8 mouse cellular contexts compared by ENCODE assay signal in the genomic region with DNA sequence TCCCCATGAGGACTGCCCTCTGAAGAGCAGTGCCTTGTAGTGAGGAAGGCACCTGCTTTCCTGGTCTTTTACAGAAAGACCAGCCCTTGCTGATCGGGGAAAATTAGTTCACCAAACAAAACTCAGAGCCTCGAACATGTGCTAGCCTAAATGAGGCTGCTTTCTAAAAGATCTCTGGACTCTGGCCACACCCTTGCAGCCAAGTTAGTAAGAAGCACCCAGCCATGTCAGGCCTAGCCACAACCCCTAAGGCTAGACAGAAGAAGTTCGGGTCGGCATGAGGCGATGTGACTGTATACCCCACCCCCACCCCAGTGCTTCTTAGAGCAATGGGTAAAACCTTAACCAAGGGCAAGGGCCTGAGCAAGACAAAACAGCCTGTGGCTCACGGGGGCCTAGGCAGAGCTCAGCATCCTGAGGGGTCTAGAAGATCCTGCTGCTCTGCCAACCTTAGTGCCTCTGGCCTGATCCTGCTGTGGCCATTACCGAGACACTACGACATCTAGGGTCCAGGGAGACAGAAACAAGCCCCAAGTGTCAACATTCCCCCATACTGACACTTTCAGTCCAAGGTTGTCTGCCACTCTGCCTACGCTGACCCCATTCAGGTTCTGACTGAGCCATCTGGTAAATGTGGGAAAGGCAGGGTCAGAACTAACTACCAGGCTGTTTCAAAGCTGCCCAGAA. TPM values are rescaled to one million over a fixed set of nuclear protein-coding genes. Genes with fewer than 3 reads are reported as not detected.
DNase-seq lines count a peak whose midpoint lies in the region; ATAC-seq and TF ChIP-seq lines count a peak whose summit lies in the region.

No protein-coding gene starts in this region.

- no peak for DNase-seq in heart, postnatal 36 days
- peak; percentile 71 for DNase-seq in kidney, adult 2 months
- no peak for DNase-seq in midbrain, embryonic 11.5 days (ENCODE audit: low spot score, missing footprints)
- DNase-seq in adrenal gland, postnatal 36 days = no peak
- no peak for DNase-seq in cerebellum, postnatal 36 days

- no peaks in the 10 kb centered on the region for H3K27me3 ChIP-seq in heart, embryonic 14.5 days (ENCODE audit: control insufficient read depth, insufficient read depth, low read length)
- H3K27me3 ChIP-seq in kidney, adult 2 months (replicated peaks; ENCODE audit: control insufficient read depth, insufficient read depth, low read length) = no peaks in the 10 kb centered on the region
- H3K27me3 ChIP-seq in midbrain, embryonic 11.5 days (ENCODE audit: control insufficient read depth, insufficient read depth, low read length) = no peaks in the 10 kb centered on the region

- H3K4me3 ChIP-seq in heart, embryonic 14.5 days (ENCODE audit: control insufficient read depth in 1 of 2, insufficient read depth in 1 of 2, low read depth in 1 of 2, low read length in 2 of 2) = peak overlapping the region; percentile 15 to 98
- H3K4me3 ChIP-seq in embryonic fibroblast, embryonic 13.5 days (ENCODE audit: insufficient read depth, low read length) = peak overlapping the region; percentile 67
- H3K4me3 ChIP-seq in kidney, adult 2 months (ENCODE audit: insufficient read depth, low read depth, low read length) = peak overlapping the region; percentile 26; the same call in 1 of the 2 replicates
- peak overlapping the region; percentile 96 for H3K4me3 ChIP-seq in midbrain, embryonic 11.5 days (ENCODE audit: low read depth, low read length)

- peaks cover 37 to 60% of the 10 kb centered on the region in 2 experiments for H3K4me1 ChIP-seq in heart, embryonic 14.5 days (ENCODE audit: control insufficient read depth in 2 of 2, insufficient read depth in 2 of 2, low read length in 2 of 2)
- H3K4me1 ChIP-seq in embryonic fibroblast, embryonic 13.5 days (ENCODE audit: control insufficient read depth, insufficient read depth, low read length) = peaks cover 31% of the 10 kb centered on the region
- peaks cover 45% of the 10 kb centered on the region for H3K4me1 ChIP-seq in kidney, adult 2 months (ENCODE audit: control insufficient read depth, insufficient read depth, low read length)
- peaks cover 48% of the 10 kb centered on the region for H3K4me1 ChIP-seq in midbrain, embryonic 11.5 days (ENCODE audit: control insufficient read depth, insufficient read depth, low read length)

- intact Hi-C loops in heart, postnatal 36 days (cut with DNase I) = loop anchor here (5.0 kb wide), 2 partner anchors 101 to 121 kb away; partner anchors contain the start of gene Cox5a

- no peak overlapping the region for H3K27ac ChIP-seq in heart, embryonic 14.5 days (replicated peaks in 1 of 2; ENCODE audit: control insufficient read depth in 1 of 2, insufficient read depth in 1 of 2, low read depth in 2 of 2, low read length in 2 of 2)
- H3K27ac ChIP-seq in embryonic fibroblast, embryonic 13.5 days (ENCODE audit: insufficient read depth, low read length) = no peak overlapping the region
- H3K27ac ChIP-seq in kidney, adult 2 months (ENCODE audit: insufficient read depth, low read depth, low read length) = peak overlapping the region; percentile 22
- H3K27ac ChIP-seq in midbrain, embryonic 11.5 days (ENCODE audit: low read depth, low read length) = no peak overlapping the region

- peak overlapping the region; percentile 99 for H3K9ac ChIP-seq in heart, embryonic 14.5 days (ENCODE audit: low read length)
- peak overlapping the region; percentile 99; the same call in 1 of the 2 replicates for H3K9ac ChIP-seq in midbrain, embryonic 11.5 days (ENCODE audit: low read length)

- H3K36me3 ChIP-seq in heart, embryonic 14.5 days (ENCODE audit: control insufficient read depth, insufficient read depth, low read length) = peaks cover 13% of the 10 kb centered on the region
- H3K36me3 ChIP-seq in kidney, adult 2 months (ENCODE audit: control insufficient read depth, insufficient read depth, low read length) = no peaks in the 10 kb centered on the region
- no peaks in the 10 kb centered on the region for H3K36me3 ChIP-seq in midbrain, embryonic 11.5 days (ENCODE audit: control insufficient read depth, insufficient read depth, low read length)

- TF ChIP-seq CTCF in embryonic fibroblast, embryonic 13.5 days (IDR thresholded peaks at IDR 0.05; ENCODE audit: borderline replicate concordance, insufficient read depth, low read length) = no peak
- TF ChIP-seq CTCF in kidney, adult 2 months (conservative IDR thresholded peaks at IDR 0.05; ENCODE audit: insufficient read depth, insufficient read length, low read depth, low read length) = no peak

- no peak for TF ChIP-seq POLR2A in embryonic fibroblast, embryonic 13.5 days (IDR thresholded peaks at IDR 0.05; ENCODE audit: low read depth, low read length)
- no peak for TF ChIP-seq POLR2A in kidney, adult 2 months (IDR thresholded peaks at IDR 0.05; ENCODE audit: low read depth, low read length)

- WGBS in heart, embryonic 14.5 days = 75% methylated on average over 9 of the region's 9 CpGs
- 33% methylated on average over 9 of the region's 9 CpGs for WGBS in kidney, adult 2 months
- 76% methylated on average over 9 of the region's 9 CpGs for WGBS in midbrain, embryonic 11.5 days

- ATAC-seq in heart, embryonic 14.5 days (ENCODE audit: insufficient number of reproducible peaks, insufficient read depth, low FRiP score, low read depth) = no peak
- ATAC-seq in midbrain, embryonic 11.5 days (ENCODE audit: low FRiP score) = no peak
- ATAC-seq in activated CD4-positive, CD25-positive, alpha-beta regulatory T cell, adult 4 months = no peak

- peak overlapping the region; percentile 93 for H3K4me2 ChIP-seq in heart, embryonic 14.5 days (ENCODE audit: low read length)
- peak overlapping the region; percentile 56 for H3K4me2 ChIP-seq in midbrain, embryonic 11.5 days

- no peaks in the 10 kb centered on the region for H3K9me3 ChIP-seq in heart, embryonic 14.5 days (ENCODE audit: control insufficient read depth, low read length)
- H3K9me3 ChIP-seq in midbrain, embryonic 11.5 days (ENCODE audit: control insufficient read depth, low read length) = no peaks in the 10 kb centered on the region

RNA-seq across cellular contexts. Expression of gene Csk, which starts 10.1 kb away (rescaled TPM):
- polyA plus RNA-seq in heart, embryonic 14.5 days (2014; fragmentation: Nextera tagmentation; extraction: Ambion mirVana) = 13.1 and 14.9 TPM in 2 replicates
- 10 to 100 TPM; 26.2 to 28.5 TPM for total RNA-seq in heart, postnatal 36 days (2021)
- 51.2 and 56.2 TPM in 2 replicates for polyA plus RNA-seq in embryonic fibroblast, embryonic 13.5 days (2011; ENCODE audit: insufficient read length, low read depth, missing spikeins)
- polyA plus RNA-seq in kidney, adult 2 months (2012; rRNA removed) = 30.9 and 42.4 TPM in 2 replicates
- polyA plus RNA-seq in midbrain, embryonic 11.5 days (2014; fragmentation: Nextera tagmentation; extraction: Ambion mirVana) = 29.2 and 32.3 TPM in 2 replicates
- 10 to 100 TPM; 61.9 to 92.6 TPM for total RNA-seq in adrenal gland, postnatal 36 days (2021)
- polyA plus RNA-seq in activated CD4-positive, CD25-positive, alpha-beta regulatory T cell, adult 4 months (2017; shearing (Covaris generic)) = 100 to 1,000 TPM; 118 to 146 TPM

RNA-seq across cellular contexts. Expression of gene Lman1l, which starts 22.7 kb away (rescaled TPM):
- polyA plus RNA-seq in heart, embryonic 14.5 days (2014; fragmentation: Nextera tagmentation; extraction: Ambion mirVana) = 0.12 TPM in 1 of 2 replicates, not detected in the other
- not detected for total RNA-seq in heart, postnatal 36 days (2021)
- not detected in 2 replicates for polyA plus RNA-seq in embryonic fibroblast, embryonic 13.5 days (2011; ENCODE audit: insufficient read length, low read depth, missing spikeins)
- 0.08 TPM in 1 of 2 replicates, not detected in the other for polyA plus RNA-seq in kidney, adult 2 months (2012; rRNA removed)
- 0.08 TPM in 1 of 2 replicates, not detected in the other for polyA plus RNA-seq in midbrain, embryonic 11.5 days (2014; fragmentation: Nextera tagmentation; extraction: Ambion mirVana)
- not detected for total RNA-seq in adrenal gland, postnatal 36 days (2021)
- polyA plus RNA-seq in activated CD4-positive, CD25-positive, alpha-beta regulatory T cell, adult 4 months (2017; shearing (Covaris generic)) = not detected

RNA-seq across cellular contexts. Expression of gene Cplx3, which starts 37.2 kb away (rescaled TPM):
- not detected in 2 replicates for polyA plus RNA-seq in heart, embryonic 14.5 days (2014; fragmentation: Nextera tagmentation; extraction: Ambion mirVana)
- total RNA-seq in heart, postnatal 36 days (2021) = not detected
- not detected in 2 replicates for polyA plus RNA-seq in embryonic fibroblast, embryonic 13.5 days (2011; ENCODE audit: insufficient read length, low read depth, missing spikeins)
- polyA plus RNA-seq in kidney, adult 2 months (2012; rRNA removed) = 0.42 and 0.47 TPM in 2 replicates
- 3.0 and 3.1 TPM in 2 replicates for polyA plus RNA-seq in midbrain, embryonic 11.5 days (2014; fragmentation: Nextera tagmentation; extraction: Ambion mirVana)
- not detected for total RNA-seq in adrenal gland, postnatal 36 days (2021)
- not detected for polyA plus RNA-seq in activated CD4-positive, CD25-positive, alpha-beta regulatory T cell, adult 4 months (2017; shearing (Covaris generic))

RNA-seq across cellular contexts. Expression of gene Cyp1a2, which starts 40.2 kb away (rescaled TPM):
- polyA plus RNA-seq in heart, embryonic 14.5 days (2014; fragmentation: Nextera tagmentation; extraction: Ambion mirVana) = not detected in 2 replicates
- total RNA-seq in heart, postnatal 36 days (2021) = not detected
- polyA plus RNA-seq in embryonic fibroblast, embryonic 13.5 days (2011; ENCODE audit: insufficient read length, low read depth, missing spikeins) = not detected in 2 replicates
- polyA plus RNA-seq in kidney, adult 2 months (2012; rRNA removed) = 0.07 TPM in 1 of 2 replicates, not detected in the other
- polyA plus RNA-seq in midbrain, embryonic 11.5 days (2014; fragmentation: Nextera tagmentation; extraction: Ambion mirVana) = not detected in 2 replicates
- under 1 TPM in 1 of 2 experiments, not detected in 1; 0.40 TPM for total RNA-seq in adrenal gland, postnatal 36 days (2021)
- not detected for polyA plus RNA-seq in activated CD4-positive, CD25-positive, alpha-beta regulatory T cell, adult 4 months (2017; shearing (Covaris generic))

RNA-seq across cellular contexts. Expression of gene Cyp1a1, which starts 44.4 kb away (rescaled TPM):
- 0.12 TPM in 1 of 2 replicates, not detected in the other for polyA plus RNA-seq in heart, embryonic 14.5 days (2014; fragmentation: Nextera tagmentation; extraction: Ambion mirVana)
- not detected for total RNA-seq in heart, postnatal 36 days (2021)
- not detected in 2 replicates for polyA plus RNA-seq in embryonic fibroblast, embryonic 13.5 days (2011; ENCODE audit: insufficient read length, low read depth, missing spikeins)
- polyA plus RNA-seq in kidney, adult 2 months (2012; rRNA removed) = 0.97 and 1.0 TPM in 2 replicates
- polyA plus RNA-seq in midbrain, embryonic 11.5 days (2014; fragmentation: Nextera tagmentation; extraction: Ambion mirVana) = not detected in 2 replicates
- total RNA-seq in adrenal gland, postnatal 36 days (2021) = under 1 TPM in 1 of 2 experiments, not detected in 1; 0.13 TPM
- not detected for polyA plus RNA-seq in activated CD4-positive, CD25-positive, alpha-beta regulatory T cell, adult 4 months (2017; shearing (Covaris generic))

Comparison
In these comparisons a context has a peak if more than half of its experiments do, and no peak if none do; other contexts are left out.
1. H3K4me3 ChIP-seq: peak in every context shown above with its lines; median percentile 96 in midbrain, embryonic 11.5 days; 67 in embryonic fibroblast, embryonic 13.5 days; 56 in heart, embryonic 14.5 days; 26 in kidney, adult 2 months.